Mouse (Mus musculus): ENCODE measurements around the gene Grap. TPM values are rescaled to one million over a fixed set of nuclear protein-coding genes. Genes with fewer than 3 reads are reported as not detected.

Grap gene
- total RNA-seq, 2 experiments from 2014 or later: 6.9 to 7.3 TPM

DNA sequence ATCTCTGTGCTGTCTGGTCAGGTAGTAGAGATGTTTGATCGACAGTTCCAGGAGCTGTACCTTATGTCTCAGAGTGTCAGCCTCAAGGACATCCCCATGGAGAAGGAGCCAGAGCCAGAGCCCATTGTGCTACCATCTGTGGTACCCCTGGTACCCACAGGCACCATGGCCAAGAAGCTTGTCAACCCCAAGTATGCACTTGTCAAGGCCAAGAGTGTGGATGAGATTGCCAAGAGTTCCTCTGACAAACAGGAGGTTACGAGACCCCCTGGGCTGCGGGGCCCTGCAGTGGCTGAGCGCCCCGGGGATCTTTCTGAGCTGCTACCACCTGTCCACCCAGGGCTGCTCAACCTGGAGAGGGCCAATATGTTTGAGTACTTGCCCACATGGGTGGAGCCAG lies 49.4 kb downstream of the Grap start:
- DNase-seq (ENCODE audit: extremely low spot score in 1 of 2, low spot score in 2 of 2): no peak
- intact Hi-C loops (cut with DNase I): no loop called here

DNA sequence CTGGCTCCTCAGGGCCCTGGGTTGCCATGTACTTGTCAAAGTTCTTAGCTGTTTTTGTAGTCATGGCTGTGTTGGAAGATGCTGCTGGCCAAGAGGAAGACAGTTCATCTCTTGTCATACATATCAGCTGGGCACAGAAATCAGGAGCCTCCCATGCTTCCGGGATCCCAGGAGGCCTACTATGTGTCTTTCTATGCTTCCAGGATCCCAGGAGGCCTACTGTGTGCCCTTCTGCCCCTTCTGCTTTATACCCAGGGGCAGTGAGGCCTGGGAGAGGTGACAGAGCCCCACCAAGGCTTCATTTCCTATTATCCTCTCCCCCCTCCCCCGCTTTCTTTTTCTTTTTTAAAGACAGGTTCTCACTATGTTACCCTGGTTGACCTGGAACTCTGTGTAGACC lies 52.5 kb downstream of the Grap start:
- no peak for DNase-seq (ENCODE audit: extremely low spot score in 1 of 2, low spot score in 2 of 2)
- intact Hi-C loops (cut with DNase I): no loop called here

DNA sequence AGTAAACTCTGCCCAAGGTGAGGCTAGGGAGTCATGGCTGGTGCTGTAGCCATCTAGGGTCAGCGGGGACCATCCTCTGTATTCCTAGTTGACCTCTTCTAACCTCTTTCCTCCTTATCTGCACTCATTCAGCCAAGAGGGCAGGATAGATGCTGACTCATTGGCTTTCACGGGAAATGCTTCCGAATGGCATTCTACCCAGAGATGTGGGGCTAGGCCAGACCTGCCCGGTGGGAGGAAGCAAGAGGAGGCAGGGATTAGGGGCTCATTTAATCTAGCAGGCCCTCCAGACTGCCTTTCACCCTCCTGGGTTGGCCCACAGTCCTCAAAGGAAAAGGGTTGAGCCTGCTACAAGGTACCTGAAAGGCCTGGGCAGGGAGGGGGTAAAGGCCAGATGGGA lies 53.2 kb downstream of the Grap start:
- intact Hi-C loops (cut with DNase I): no loop called here
- no peak for DNase-seq (ENCODE audit: extremely low spot score in 1 of 2, low spot score in 2 of 2)

DNA sequence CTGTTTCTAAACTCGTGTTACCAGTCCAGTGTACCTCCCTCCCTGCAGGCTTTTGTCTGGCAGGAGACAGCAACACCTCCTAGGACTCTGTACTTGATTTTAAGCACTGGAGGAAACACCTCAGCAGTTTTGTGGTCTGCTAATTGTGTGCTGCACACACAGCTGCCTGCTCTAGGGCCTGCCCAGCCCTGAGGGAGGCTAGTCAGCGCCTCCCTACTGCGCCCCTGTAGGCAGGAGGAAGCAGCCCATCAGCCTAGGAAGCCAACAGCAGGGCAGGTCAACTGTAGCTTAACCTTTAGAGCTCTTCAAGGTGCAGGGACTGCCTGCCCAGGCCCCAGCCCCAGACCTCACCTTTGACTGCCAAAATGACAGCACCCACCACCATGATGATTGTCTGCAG lies 55.9 kb downstream of the Grap start:
- no peak for DNase-seq (ENCODE audit: extremely low spot score in 1 of 2, low spot score in 2 of 2)
- intact Hi-C loops (cut with DNase I): no loop called here

DNA sequence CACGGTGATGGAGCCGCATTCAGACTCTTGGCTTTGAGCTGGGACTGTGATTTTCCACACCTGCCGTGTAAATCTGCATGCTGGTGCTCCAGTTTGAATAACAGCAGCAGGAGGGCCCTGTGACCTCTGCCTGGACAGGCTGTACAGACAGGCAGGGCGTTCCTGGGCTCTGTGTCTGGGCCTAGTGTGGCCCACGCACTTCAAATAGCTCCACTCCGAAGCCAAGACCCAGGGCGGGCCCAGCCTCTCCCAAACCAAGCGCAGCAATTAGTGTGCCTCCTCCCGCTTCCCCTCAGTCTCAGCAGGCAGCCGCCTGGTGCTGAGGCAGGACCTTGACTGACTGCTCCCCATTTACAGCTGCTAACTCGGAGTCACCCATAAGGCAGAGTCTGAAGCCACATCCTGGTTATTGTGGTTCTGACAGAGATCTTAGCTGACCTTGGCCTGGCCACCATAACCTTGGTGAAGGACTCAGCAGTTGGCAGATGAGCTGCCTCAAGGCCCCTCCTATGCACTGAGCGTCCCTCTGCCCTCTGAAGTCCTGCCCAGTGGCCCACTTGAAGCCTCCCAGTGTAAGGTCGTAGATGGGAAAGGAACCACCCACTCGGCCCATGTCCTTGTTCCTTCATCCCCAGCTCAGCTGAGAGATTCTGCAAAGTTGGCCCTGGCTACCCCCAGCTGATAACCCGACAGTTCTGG lies 60.2 kb downstream of the Grap start:
- DNase-seq (ENCODE audit: extremely low spot score in 1 of 2, low spot score in 2 of 2): no peak
- intact Hi-C loops (cut with DNase I): loop anchor here (5.0 to 10.0 kb wide), 4 partner anchors 46 to 609 kb away; no protein-coding TSS in a partner anchor

DNA sequence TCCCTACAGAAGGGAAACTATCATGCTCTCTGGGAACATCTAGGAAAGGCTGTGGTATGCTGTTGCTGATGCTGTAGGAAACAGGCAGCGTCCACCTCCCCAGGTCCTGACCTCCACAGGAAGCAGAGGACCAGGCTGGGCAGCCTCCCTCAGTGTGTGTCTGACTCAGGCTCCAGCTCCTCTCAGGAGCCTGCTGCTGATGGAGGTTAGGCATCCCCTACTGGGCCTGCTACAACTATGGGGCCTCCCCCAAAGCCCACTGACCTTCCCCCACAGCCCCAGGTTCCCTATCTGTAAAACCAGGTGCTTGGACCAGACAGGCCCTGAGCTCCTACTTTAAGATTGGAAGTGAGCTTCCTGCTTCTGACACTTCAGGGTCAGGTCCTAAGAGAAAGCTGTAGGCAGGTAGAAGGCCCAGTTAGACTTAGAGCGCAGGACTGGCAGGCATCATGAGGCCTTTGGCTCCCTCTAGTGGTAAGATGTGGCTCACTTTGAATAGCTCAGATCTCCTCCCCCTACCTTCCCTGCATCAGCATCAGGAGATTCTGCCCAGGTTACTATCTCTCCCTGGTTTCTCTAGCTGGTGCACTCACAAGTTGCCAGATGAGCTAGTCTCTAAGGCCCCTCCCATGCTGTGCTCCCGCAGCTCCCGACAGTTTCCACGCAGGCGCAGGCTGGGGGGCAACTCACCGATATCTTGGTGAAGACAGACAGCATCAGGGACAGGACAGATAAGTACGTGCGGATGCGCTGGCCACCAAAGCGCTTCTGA lies 61.5 kb downstream of the Grap start:
- intact Hi-C loops (cut with DNase I): loop anchor here (2.0 to 10.0 kb wide), 6 partner anchors 47 to 610 kb away; no protein-coding TSS in a partner anchor
- DNase-seq (ENCODE audit: extremely low spot score in 1 of 2, low spot score in 2 of 2): peak; percentile 70 to 80

DNA sequence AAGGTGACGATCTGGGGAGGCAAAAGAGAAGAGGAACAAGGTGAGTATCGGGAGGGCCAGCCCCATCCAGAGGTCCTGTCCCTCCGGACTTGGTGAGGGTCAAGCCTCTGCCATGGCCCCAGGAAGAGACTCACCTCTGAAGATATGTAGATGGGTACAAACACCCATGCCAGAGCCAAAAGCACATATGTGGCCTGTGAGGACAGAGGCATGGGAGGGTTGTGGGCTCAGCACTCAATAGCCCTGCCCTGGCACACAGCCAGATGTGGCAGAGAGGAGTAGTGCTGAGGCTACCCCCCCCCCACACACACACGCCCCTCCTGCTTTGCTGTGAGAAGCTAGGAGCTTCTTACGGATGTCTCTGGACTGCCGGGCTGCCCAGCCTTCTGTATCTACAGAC lies 62.1 kb downstream of the Grap start:
- intact Hi-C loops (cut with DNase I): loop anchor here (2.0 to 10.0 kb wide), 4 partner anchors 90 to 610 kb away; no protein-coding TSS in a partner anchor
- peak in 1 of 2 experiments; percentile 56 for DNase-seq (ENCODE audit: extremely low spot score in 1 of 2, low spot score in 2 of 2)

DNA sequence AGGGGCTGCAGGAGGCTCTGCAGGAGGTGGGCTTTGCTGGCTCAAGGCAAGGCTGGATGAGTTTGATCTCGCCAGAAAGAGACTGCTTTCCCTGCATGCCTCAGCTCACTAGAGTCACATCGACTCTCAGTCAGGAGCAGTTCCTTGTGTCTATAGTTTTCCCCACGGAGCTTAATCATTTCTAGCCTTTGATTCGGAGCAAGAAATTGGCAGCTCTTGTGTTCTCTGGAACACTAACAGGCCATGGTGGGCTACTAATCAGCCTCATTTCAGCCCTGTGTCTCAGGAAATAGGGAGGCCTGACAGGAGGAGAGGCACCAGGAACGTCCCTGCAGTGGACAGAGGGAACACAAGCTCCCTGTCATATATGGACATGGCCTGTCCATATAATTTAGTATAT lies 64.9 kb downstream of the Grap start:
- DNase-seq (ENCODE audit: extremely low spot score in 1 of 2, low spot score in 2 of 2): no peak
- intact Hi-C loops (cut with DNase I): loop anchor here (5.0 to 10.0 kb wide), 3 partner anchors 206 to 613 kb away; no protein-coding TSS in a partner anchor

DNA sequence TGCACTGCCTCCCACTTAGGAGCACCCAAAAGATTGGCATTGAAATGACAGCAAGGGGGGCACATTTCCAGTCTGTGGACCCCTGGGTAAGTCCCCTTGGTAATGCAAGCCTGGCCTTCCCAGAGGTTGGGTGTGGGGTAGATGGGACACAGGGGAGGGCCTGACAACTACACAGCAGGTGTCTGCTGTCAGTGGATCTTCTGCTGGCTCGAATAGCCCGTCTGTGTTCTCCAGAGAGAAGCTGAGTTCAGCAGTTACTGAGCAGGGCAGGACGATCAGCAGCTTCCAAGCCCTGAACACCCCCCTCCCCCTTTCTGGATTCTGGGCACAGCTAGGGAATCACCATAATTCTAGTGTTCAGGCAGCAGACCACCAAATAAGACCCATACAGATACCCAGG lies 66.3 kb downstream of the Grap start:
- no peak for DNase-seq (ENCODE audit: extremely low spot score in 1 of 2, low spot score in 2 of 2)
- intact Hi-C loops (cut with DNase I): loop anchor here (5.0 to 10.0 kb wide), 3 partner anchors 207 to 615 kb away; no protein-coding TSS in a partner anchor

DNA sequence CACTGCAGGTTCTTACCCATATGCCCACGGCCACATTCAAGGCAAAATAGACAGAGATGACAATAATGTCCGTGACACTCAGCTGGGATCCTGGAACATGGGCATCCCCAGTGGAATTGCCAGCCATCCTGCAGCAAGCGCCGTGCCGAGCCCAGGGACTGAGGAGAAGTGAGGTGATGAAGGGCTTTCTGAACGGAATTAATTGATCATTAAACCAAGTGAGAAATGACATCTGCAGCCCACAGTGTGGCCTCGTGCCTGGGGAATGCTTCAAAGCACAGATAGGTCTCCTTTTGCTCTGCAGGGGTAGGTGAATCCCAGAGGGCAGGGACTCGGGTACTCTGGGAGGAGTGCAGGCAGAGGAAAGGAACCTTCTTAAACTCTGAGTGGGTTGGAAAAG lies 66.8 kb downstream of the Grap start:
- intact Hi-C loops (cut with DNase I): loop anchor here (5.0 to 10.0 kb wide), 3 partner anchors 208 to 615 kb away; no protein-coding TSS in a partner anchor

DNA sequence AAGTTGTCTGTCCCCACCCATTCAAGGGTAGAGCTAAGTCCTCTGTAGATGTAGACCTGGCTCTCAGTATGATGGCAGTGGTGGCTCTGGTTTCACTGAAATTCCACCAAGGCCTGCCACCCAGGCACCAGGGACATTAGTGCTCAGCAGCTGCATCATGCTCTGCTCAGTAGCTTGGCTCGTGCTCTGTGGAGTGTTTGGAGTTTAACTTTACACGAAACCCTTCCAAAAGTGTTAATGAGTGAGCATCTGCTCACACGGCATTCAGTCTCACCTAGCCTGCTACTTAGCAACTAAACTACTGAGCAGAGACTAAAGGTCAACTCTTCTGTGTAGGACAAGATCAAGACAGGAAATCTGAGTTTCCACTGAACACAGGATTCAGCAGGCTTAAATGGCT lies 67.6 kb downstream of the Grap start, which contains the start of gene Slc5a10:
Gene Slc5a10 (minus strand): TSS at position 191 of the 400 bp plus-strand sequence.
- intact Hi-C loops (cut with DNase I): no loop called here
- DNase-seq (ENCODE audit: extremely low spot score in 1 of 2, low spot score in 2 of 2): no peak

More for the DNA sequence above, 66.8 kb downstream of the Grap start:
- no peak for DNase-seq (ENCODE audit: extremely low spot score in 1 of 2, low spot score in 2 of 2)

DNA sequence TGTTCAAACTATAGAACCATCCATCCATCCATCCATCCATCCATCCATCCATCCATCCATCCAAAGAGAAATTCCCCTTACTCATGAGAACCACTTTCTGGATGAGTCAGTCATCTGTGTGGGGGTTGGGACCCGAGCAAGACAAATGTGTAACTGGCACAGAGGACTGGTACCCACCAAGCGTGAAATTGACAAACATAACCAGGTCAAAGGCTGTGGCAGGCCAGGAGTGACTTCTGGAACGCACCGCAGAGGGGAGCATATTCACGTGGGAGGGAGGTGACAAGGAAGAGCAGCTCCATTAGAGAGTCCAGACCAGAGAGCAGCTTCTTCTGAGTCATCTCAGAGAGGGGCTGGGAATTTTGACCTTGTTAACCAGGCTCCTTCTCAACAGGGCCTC lies 69.0 kb downstream of the Grap start:
- intact Hi-C loops (cut with DNase I): no loop called here
- no peak for DNase-seq (ENCODE audit: extremely low spot score in 1 of 2, low spot score in 2 of 2)

Other genes with a start within 250 kb of the Grap start
- 100 to 1,000 TPM; 191 to 198 TPM for gene Rnf112, start 199.1 kb upstream of the Grap start, total RNA-seq (2021)
- gene Mfap4, start 167.8 kb upstream of the Grap start, total RNA-seq (2021): 1 to 10 TPM; 7.6 TPM
- gene Mapk7, start 158.9 kb upstream of the Grap start, total RNA-seq (2021): 10 to 100 TPM; 41.2 to 41.8 TPM
- 10 to 100 TPM; 35.8 to 36.8 TPM for gene B9d1, start 148.1 kb upstream of the Grap start, total RNA-seq (2021)
- 10 to 100 TPM; 97.6 to 99.1 TPM for gene Epn2, start 73.6 kb upstream of the Grap start, total RNA-seq (2021)
- gene Fam83g, start 30.8 kb downstream of the Grap start, total RNA-seq (2021): under 1 TPM; 0.06 to 0.09 TPM
- not detected for gene Slc5a10, start 67.6 kb downstream of the Grap start, total RNA-seq (2021)
- gene Prpsap2, start 108.8 kb downstream of the Grap start, total RNA-seq (2021): 10 to 100 TPM; 34.0 to 38.9 TPM
- gene Ulk2, start 201.8 kb downstream of the Grap start, total RNA-seq (2021): 100 to 1,000 TPM; 106 to 114 TPM